Mouse (Mus musculus) central nervous system, embryonic 14 days (tissue): Measurements from ENCODE around the gene Zfp326. TPM values are rescaled to one million over a fixed set of nuclear protein-coding genes. Genes with fewer than 3 reads are reported as not detected.

Experiments
- polyA plus RNA-seq: library from polyadenylated mRNA; depleted of rRNA; stranded (reverse); fragments of >200 nt; gene quantifications from 2 replicates; pipeline ENCODE4 v1.2.3, GENCODE M21; 2012; rRNA removed

Zfp326 gene
- 67.1 and 67.9 TPM in 2 replicates for polyA plus RNA-seq

GRCm38 (mm10) chr5:105876068-105876924 lies at the start of gene Zfp326:
TSS of gene Zfp326 (plus strand) at chr5:105876565.

Other genes with a start within 250 kb of the Zfp326 start
- 16.2 and 18.3 TPM in 2 replicates for gene Lrrc8d, start 176.6 kb upstream of the Zfp326 start, polyA plus RNA-seq